Mouse (Mus musculus) intestine, postnatal 0 days (tissue): ENCODE data around the gene Glud1. TPM values are rescaled to one million over a fixed set of nuclear protein-coding genes. Genes with fewer than 3 reads are reported as not detected.

Source experiments
- ATAC-seq: fragments of 200-750 bp; cut with Nextera tagmentation; 2 replicates; pipeline ENCODE4 v1.8.0; 2017; ENCODE audit warnings: mild to moderate bottlenecking, moderate TSS enrichment, moderate library complexity
- H3K27ac ChIP-seq: fragments of 300-500 bp; sonication (generic); 2 replicates; pipeline ENCODE4 v1.5.1; 2014; ENCODE audit warnings: mild to moderate bottlenecking, low read depth, low read length, moderate library complexity
- H3K27me3 ChIP-seq: fragments of 300-500 bp; sonication (generic); replicated peaks from 2 replicates; pipeline ENCODE4 v1.6.1; 2014; ENCODE audit warnings: low read length, mixed read lengths; ENCODE audit not compliant: control insufficient read depth, insufficient read depth
- H3K36me3 ChIP-seq: fragments of 300-500 bp; sonication (generic); 2 replicates; pipeline ENCODE4 v1.6.1; 2014; ENCODE audit warnings: mild to moderate bottlenecking, moderate library complexity; ENCODE audit not compliant: control insufficient read depth, insufficient read depth
- H3K4me1 ChIP-seq: fragments of 300-500 bp; sonication (generic); replicated peaks from 2 replicates; pipeline ENCODE4 v1.6.1; 2014; ENCODE audit warnings: antibody characterized with exemption, low read length, mixed read lengths; ENCODE audit not compliant: control insufficient read depth, insufficient read depth
- H3K4me2 ChIP-seq: fragments of 300-500 bp; sonication (generic); replicated peaks from 2 replicates; pipeline ENCODE4 v1.6.1; 2014; ENCODE audit warnings: low read depth, mild to moderate bottlenecking, moderate library complexity
- H3K4me3 ChIP-seq: fragments of 300-500 bp; sonication (generic); 2 replicates; pipeline ENCODE4 v1.5.1; 2014; ENCODE audit warnings: low read depth, low read length
- H3K9ac ChIP-seq: fragments of 300-500 bp; sonication (generic); 2 replicates; pipeline ENCODE4 v1.6.1; 2014; ENCODE audit warnings: mild to moderate bottlenecking, low read depth, low read length
- H3K9me3 ChIP-seq: fragments of 300-500 bp; sonication (generic); 2 replicates; pipeline ENCODE4 v1.6.1; 2016; ENCODE audit warnings: mixed run types; ENCODE audit not compliant: control insufficient read depth
- CTCF ChIP-seq: sonication (generic); IDR thresholded peaks from 2 replicates; pipeline ENCODE4 v1.5.1; 2016; ENCODE audit warnings: low read depth, mild to moderate bottlenecking, control low read depth, antibody characterized with exemption, moderate library complexity
- WGBS: fragments of 180-500 bp; shearing (Covaris S2); extraction: QIAGEN DNeasy Blood & Tissue Kit; methylation state at CpG from one replicate; pipeline ENCODE4 v1.1.7; 2014; 5-methylcytosine and 5-hydroxymethylcytosine counted together
- polyA plus RNA-seq: library from polyadenylated mRNA; unstranded; fragments of >200 nt; fragmentation: Nextera tagmentation; extraction: Ambion mirVana; gene quantifications from 2 replicates; pipeline ENCODE4 v1.2.1, GENCODE M21; 2015

Glud1 gene
- polyA plus RNA-seq, 1 experiment from 2014 or later, result 40.8 TPM

- no peaks in the 10 kb centered on the region for H3K9me3 ChIP-seq
- no peaks in the 10 kb centered on the region for H3K4me1 ChIP-seq
- no peak overlapping the region for H3K4me3 ChIP-seq
- H3K4me2 ChIP-seq, result no peak overlapping the region
- WGBS, result 84% methylated on average over 2 of the region's 2 CpGs
- H3K9ac ChIP-seq, result no peak overlapping the region
- no peak overlapping the region for H3K27ac ChIP-seq
- H3K27me3 ChIP-seq, result no peaks in the 10 kb centered on the region
- ATAC-seq, result no peak
- TF ChIP-seq CTCF, result no peak
- no peaks in the 10 kb centered on the region for H3K36me3 ChIP-seq
Measured at GRCm38 (mm10) chr14:34280798-34281197, 29.7 kb upstream of the Glud1 start.

- Histone ChIP-seq H3K27ac (no peak overlapping the region), H3K36me3 (no peaks in the 10 kb centered on the region), H3K9ac (no peak overlapping the region), H3K9me3 (no peaks in the 10 kb centered on the region), H3K27me3 (no peaks in the 10 kb centered on the region), H3K4me3 (no peak overlapping the region), H3K4me1 (no peaks in the 10 kb centered on the region), H3K4me2 (no peak overlapping the region)
- 50% methylated on average over 5 of the region's 5 CpGs for WGBS
- ATAC-seq, result peak; percentile 73
- TF ChIP-seq CTCF, result no peak
Measured at GRCm38 (mm10) chr14:34281736-34282269, 28.7 kb upstream of the Glud1 start.

GRCm38 (mm10) chr14:34288396-34288795, 22.1 kb upstream of the Glud1 start:
- 35% methylated on average over 2 of the region's 2 CpGs for WGBS
- Histone ChIP-seq H3K4me1 (no peaks in the 10 kb centered on the region), H3K4me3 (no peak overlapping the region), H3K9me3 (no peaks in the 10 kb centered on the region), H3K9ac (no peak overlapping the region), H3K27ac (no peak overlapping the region), H3K36me3 (no peaks in the 10 kb centered on the region), H3K27me3 (no peaks in the 10 kb centered on the region), H3K4me2 (no peak overlapping the region)
- TF ChIP-seq CTCF, result no peak
- ATAC-seq, result no peak

GRCm38 (mm10) chr14:34289259-34290015, 21.1 kb upstream of the Glud1 start:
- Histone ChIP-seq H3K9me3 (no peaks in the 10 kb centered on the region), H3K4me3 (no peak overlapping the region), H3K27me3 (no peaks in the 10 kb centered on the region), H3K4me2 (no peak overlapping the region), H3K9ac (no peak overlapping the region), H3K27ac (no peak overlapping the region), H3K4me1 (no peaks in the 10 kb centered on the region), H3K36me3 (no peaks in the 10 kb centered on the region)
- WGBS, result 53% methylated on average over 3 of the region's 3 CpGs
- ATAC-seq, result no peak
- TF ChIP-seq CTCF, result no peak

- ATAC-seq, result no peak
- H3K27ac ChIP-seq, result no peak overlapping the region
- H3K9ac ChIP-seq, result no peak overlapping the region
- no peak overlapping the region for H3K4me2 ChIP-seq
- no peaks in the 10 kb centered on the region for H3K9me3 ChIP-seq
- 17% methylated on average over 1 of the region's 1 CpGs for WGBS
- H3K36me3 ChIP-seq, result no peaks in the 10 kb centered on the region
- no peaks in the 10 kb centered on the region for H3K4me1 ChIP-seq
- no peaks in the 10 kb centered on the region for H3K27me3 ChIP-seq
- no peak for TF ChIP-seq CTCF
- H3K4me3 ChIP-seq, result no peak overlapping the region
Measured at GRCm38 (mm10) chr14:34290229-34290628, 20.3 kb upstream of the Glud1 start.

- H3K27me3 ChIP-seq, result no peaks in the 10 kb centered on the region
- no peaks in the 10 kb centered on the region for H3K4me1 ChIP-seq
- H3K27ac ChIP-seq, result no peak overlapping the region
- WGBS, result 92% methylated on average over 3 of the region's 3 CpGs
- no peaks in the 10 kb centered on the region for H3K9me3 ChIP-seq
- no peak for ATAC-seq
- TF ChIP-seq CTCF, result no peak
- H3K9ac ChIP-seq, result no peak overlapping the region
- H3K36me3 ChIP-seq, result no peaks in the 10 kb centered on the region
- no peak overlapping the region for H3K4me2 ChIP-seq
- H3K4me3 ChIP-seq, result no peak overlapping the region
Measured at GRCm38 (mm10) chr14:34293641-34294040, 16.9 kb upstream of the Glud1 start.
